In genomic region chr5:34205788-34206187, GRCm38 (mm10) we compare ENCODE assay signal across 18 mouse cellular contexts. TPM values are rescaled to one million over a fixed set of nuclear protein-coding genes. Genes with fewer than 3 reads are reported as not detected.
DNase-seq lines count a peak whose midpoint lies in the region; ATAC-seq and TF ChIP-seq lines count a peak whose summit lies in the region.
"Had no signal": no experiment of that assay in that cellular context is flagged by ENCODE, and none has a peak within 500 bp of the region (broad histone marks: within the 10 kb centered on the region; RNA-seq: fewer than 3 reads in every experiment).

No protein-coding gene starts in this region.

- DNase-seq in cerebellum, adult 9-10 months: peak; percentile 70
- no peak for DNase-seq in cerebellum, postnatal 4 days (ENCODE audit: low spot score in 2 of 2)
- DNase-seq in heart, adult 11 months: no peak
- DNase-seq in thymus, adult 2 months: no peak
- no peak for DNase-seq in thymus, adult 18-20 months
- DNase-seq in right cerebral cortex, postnatal 25 days: no peak
- DNase-seq: adrenal gland, adult 2 months; adrenal gland, postnatal 25 days; forebrain, postnatal 0 days; gastrocnemius, adult 2 months; gastrocnemius, postnatal 25 days; kidney, adult 18-20 months had no signal

- H3K27ac ChIP-seq in heart, embryonic 16.5 days (ENCODE audit: low read length): no peak overlapping the region
- H3K27ac ChIP-seq in thymus, adult 2 months (ENCODE audit: control insufficient read depth, insufficient read depth, low read length): peak overlapping the region; percentile 95
- H3K27ac ChIP-seq: embryonic facial prominence, embryonic 10.5 days; forebrain, embryonic 13.5 days; gastrocnemius, adult 2 months; hindbrain, embryonic 14.5 days; intestine, embryonic 15.5 days had no signal

- WGBS in heart, embryonic 16.5 days: 15% methylated on average over 2 of the region's 2 CpGs
- WGBS in thymus, adult 2 months: 72% methylated on average over 2 of the region's 2 CpGs

- TF ChIP-seq POLR2A in thymus, adult 2 months (IDR thresholded peaks at IDR 0.05; ENCODE audit: control insufficient read depth, extremely low read depth, insufficient read depth, low read length, poor library complexity): no peak

- H3K4me3 ChIP-seq in heart, embryonic 16.5 days (ENCODE audit: low read length): no peak overlapping the region
- no peak overlapping the region for H3K4me3 ChIP-seq in thymus, adult 2 months (ENCODE audit: control insufficient read depth, insufficient read depth, low read length)
- H3K4me3 ChIP-seq: embryonic facial prominence, embryonic 10.5 days; forebrain, embryonic 13.5 days; gastrocnemius, adult 2 months; hindbrain, embryonic 10.5 days; intestine, embryonic 15.5 days had no signal

- ATAC-seq in heart, embryonic 16.5 days (replicated peaks; ENCODE audit: extremely low read depth, insufficient read depth, low FRiP score): peak; percentile 46; the same call in 1 of the 2 replicates
- ATAC-seq: forebrain, embryonic 13.5 days; forebrain, postnatal 0 days; intestine, embryonic 15.5 days had no signal

- no peak overlapping the region for H3K9ac ChIP-seq in heart, embryonic 16.5 days (ENCODE audit: low read length)
- H3K9ac ChIP-seq: forebrain, embryonic 13.5 days; forebrain, postnatal 0 days; hindbrain, embryonic 14.5 days; intestine, embryonic 15.5 days had no signal

- H3K36me3 ChIP-seq in heart, embryonic 16.5 days (ENCODE audit: control insufficient read depth, insufficient read depth): no peaks in the 10 kb centered on the region
- no peaks in the 10 kb centered on the region for H3K36me3 ChIP-seq in thymus, adult 2 months (ENCODE audit: control insufficient read depth, insufficient read depth, low read length)
- H3K36me3 ChIP-seq: embryonic facial prominence, embryonic 10.5 days; hindbrain, embryonic 10.5 days; intestine, embryonic 15.5 days had no signal

- H3K4me1 ChIP-seq in heart, embryonic 16.5 days (ENCODE audit: control insufficient read depth, insufficient read depth, low read length): peaks cover 24% of the 10 kb centered on the region
- H3K4me1 ChIP-seq in thymus, adult 2 months (replicated peaks; ENCODE audit: control insufficient read depth, insufficient read depth, low read length): peaks cover 61% of the 10 kb centered on the region
- H3K4me1 ChIP-seq: forebrain, embryonic 13.5 days; intestine, embryonic 15.5 days had no signal

- no peaks in the 10 kb centered on the region for H3K9me3 ChIP-seq in heart, embryonic 16.5 days (replicated peaks; ENCODE audit: control insufficient read depth, low read length)
- H3K9me3 ChIP-seq: embryonic facial prominence, embryonic 10.5 days; forebrain, embryonic 13.5 days; hindbrain, embryonic 10.5 days; intestine, embryonic 15.5 days had no signal

- H3K4me2 ChIP-seq in heart, embryonic 16.5 days (ENCODE audit: low read depth, low read length): no peak overlapping the region
- H3K4me2 ChIP-seq: forebrain, embryonic 13.5 days; hindbrain, embryonic 14.5 days; intestine, embryonic 15.5 days had no signal

- TF ChIP-seq CTCF in thymus, adult 2 months (IDR thresholded peaks at IDR 0.05; ENCODE audit: borderline replicate concordance, control insufficient read depth, extremely low read depth, insufficient read depth, low read length, poor library complexity): no peak

- H3K27me3 ChIP-seq in heart, embryonic 16.5 days (ENCODE audit: control insufficient read depth, insufficient read depth, low read length): no peaks in the 10 kb centered on the region
- no peaks in the 10 kb centered on the region for H3K27me3 ChIP-seq in thymus, adult 2 months (ENCODE audit: control insufficient read depth, insufficient read depth, low read length)
- H3K27me3 ChIP-seq: forebrain, embryonic 13.5 days; intestine, embryonic 15.5 days had no signal

RNA-seq across cellular contexts. Expression of gene Mxd4, which starts 18.3 kb away (rescaled TPM):
- polyA plus RNA-seq in heart, embryonic 16.5 days (2015; fragmentation: Nextera tagmentation; extraction: Ambion mirVana): 26.6 and 32.2 TPM in 2 replicates
- polyA plus RNA-seq in thymus, adult 2 months (2012; rRNA removed): 515 and 525 TPM in 2 replicates

RNA-seq across cellular contexts. Expression of gene Haus3, which starts 36.5 kb away (rescaled TPM):
- polyA plus RNA-seq in heart, embryonic 16.5 days (2015; fragmentation: Nextera tagmentation; extraction: Ambion mirVana): 22.3 and 28.4 TPM in 2 replicates
- 3.3 and 4.2 TPM in 2 replicates for polyA plus RNA-seq in thymus, adult 2 months (2012; rRNA removed)

RNA-seq across cellular contexts. Expression of gene Poln, which starts 36.5 kb away (rescaled TPM):
- 0.22 and 0.55 TPM in 2 replicates for polyA plus RNA-seq in heart, embryonic 16.5 days (2015; fragmentation: Nextera tagmentation; extraction: Ambion mirVana)
- 2.3 and 2.4 TPM in 2 replicates for polyA plus RNA-seq in thymus, adult 2 months (2012; rRNA removed)

Comparison
In these comparisons a context has a peak if more than half of its experiments do, and no peak if none do; other contexts are left out.
1. RNA of gene Mxd4, which starts 18.3 kb away (polyA plus RNA-seq): 515 to 525 TPM in thymus, adult 2 months; 26.6 to 32.2 TPM in heart, embryonic 16.5 days; every median in the first group is over 10 times any median in the second.